Mouse (Mus musculus) layer of hippocampus, postnatal 25 days (tissue): ENCODE measurements around the gene Ap5m1. TPM values are rescaled to one million over a fixed set of nuclear protein-coding genes. Genes with fewer than 3 reads are reported as not detected.

Source experiments
- DNase-seq, 2 experiments: peaks; one replicate each; pipeline ENCODE4 v3.0.0; 2022; ENCODE audit warnings: mixed read lengths in 2 of 2, low spot score in 1 of 2; ENCODE audit errors: extremely low spot score in 1 of 2
- total RNA-seq, 2 experiments: library from RNA; stranded (reverse); gene quantifications; 2 replicates each; pipeline ENCODE4 v1.2.3; 2021

Gene Ap5m1
- total RNA-seq, 2 experiments from 2014 or later: 20.2 to 22.3 TPM

GRCm38 (mm10) chr14:49121723-49122122 lies 55.8 kb downstream of the Ap5m1 start:
- DNase-seq: no peak

- DNase-seq: peak; percentile 5 to 8
Measured at GRCm38 (mm10) chr14:49127162-49127779, 61.4 kb downstream of the Ap5m1 start.

- no peak for DNase-seq
Measured at GRCm38 (mm10) chr14:49128544-49129263, 62.8 kb downstream of the Ap5m1 start.

GRCm38 (mm10) chr14:49132391-49132790 lies 66.5 kb downstream of the Ap5m1 start:
- no peak for DNase-seq

GRCm38 (mm10) chr14:49138171-49138570 lies 72.3 kb downstream of the Ap5m1 start:
- no peak for DNase-seq

GRCm38 (mm10) chr14:49140756-49141155 lies 74.9 kb downstream of the Ap5m1 start:
- DNase-seq: no peak

Other genes starting within 250 kb of the Ap5m1 start
- 10 to 100 TPM; 53.5 to 55.5 TPM for gene Exoc5, start 556 bp downstream of the Ap5m1 start, total RNA-seq
- 10 to 100 TPM; 31.5 to 38.1 TPM for gene Naa30, start 106.1 kb downstream of the Ap5m1 start, total RNA-seq
- gene ccdc198, start 179.4 kb downstream of the Ap5m1 start, total RNA-seq: not detected